Mouse (Mus musculus): Measurements from ENCODE around the gene Nprl2. TPM values are rescaled to one million over a fixed set of nuclear protein-coding genes. Genes with fewer than 3 reads are reported as not detected.

Gene Nprl2
- polyA plus RNA-seq, 2 experiments = 37.6 to 52.7 TPM

- H3K4me1 ChIP-seq (ENCODE audit: control insufficient read depth, insufficient read depth, low read length) = peaks cover 3% of the 10 kb centered on the region
- no peaks in the 10 kb centered on the region for H3K9me3 ChIP-seq (ENCODE audit: control insufficient read depth, low read length)
- H3K36me3 ChIP-seq (ENCODE audit: control insufficient read depth, insufficient read depth, low read length) = peaks cover 51% of the 10 kb centered on the region
- H3K4me2 ChIP-seq (replicated peaks; ENCODE audit: low read depth, low read length, severe bottlenecking) = no peak overlapping the region
- ATAC-seq (ENCODE audit: low FRiP score, low read depth) (no peak), DNase-seq (ENCODE audit: low spot score) (no peak)
- 78% methylated on average over 11 of the region's 11 CpGs for WGBS
- no peak overlapping the region for H3K4me3 ChIP-seq (replicated peaks; ENCODE audit: low read length)
- H3K9ac ChIP-seq (ENCODE audit: low read depth, low read length, severe bottlenecking) = no peak overlapping the region
- TF ChIP-seq POLR2A (IDR thresholded peaks at IDR 0.05; ENCODE audit: borderline replicate concordance, extremely low read depth, insufficient read depth, insufficient read length) = no peak
- H3K27ac ChIP-seq (replicated peaks; ENCODE audit: low read depth, low read length) = no peak overlapping the region
- H3K27me3 ChIP-seq (ENCODE audit: control insufficient read depth, insufficient read depth, low read length) = no peaks in the 10 kb centered on the region
These were observed 51.3 kb downstream of the Nprl2 start for GRCm38 (mm10) chr9:107593101-107593976.

GRCm38 (mm10) chr9:107594281-107595062 is 52.4 kb downstream of the Nprl2 start:
- Histone ChIP-seq H3K4me2 (replicated peaks; ENCODE audit: low read depth, low read length, severe bottlenecking) (no peak overlapping the region), H3K9me3 (ENCODE audit: control insufficient read depth, low read length) (no peaks in the 10 kb centered on the region), H3K27me3 (ENCODE audit: control insufficient read depth, insufficient read depth, low read length) (no peaks in the 10 kb centered on the region), H3K36me3 (ENCODE audit: control insufficient read depth, insufficient read depth, low read length) (peaks cover 51% of the 10 kb centered on the region), H3K4me1 (ENCODE audit: control insufficient read depth, insufficient read depth, low read length) (no peaks in the 10 kb centered on the region), H3K27ac (replicated peaks; ENCODE audit: low read depth, low read length) (no peak overlapping the region), H3K9ac (ENCODE audit: low read depth, low read length, severe bottlenecking) (no peak overlapping the region), H3K4me3 (replicated peaks; ENCODE audit: low read length) (no peak overlapping the region)
- TF ChIP-seq POLR2A (IDR thresholded peaks at IDR 0.05; ENCODE audit: borderline replicate concordance, extremely low read depth, insufficient read depth, insufficient read length) = no peak
- WGBS = 75% methylated on average over 8 of the region's 8 CpGs
- ATAC-seq (ENCODE audit: low FRiP score, low read depth) (no peak), DNase-seq (ENCODE audit: low spot score) (no peak)

Other genes with a start within 250 kb of the Nprl2 start
- gene Cish, start 246.2 kb upstream of the Nprl2 start, polyA plus RNA-seq (2012; rRNA removed) = 8.4 and 12.1 TPM in 2 replicates
- gene Cish, start 246.2 kb upstream of the Nprl2 start, polyA plus RNA-seq (2014; fragmentation: Nextera tagmentation; extraction: Ambion mirVana) = 5.1 and 5.6 TPM in 2 replicates
- 24.9 and 32.9 TPM in 2 replicates for gene Hemk1, start 203.9 kb upstream of the Nprl2 start, polyA plus RNA-seq (2012; rRNA removed)
- 12.2 and 12.8 TPM in 2 replicates for gene Hemk1, start 203.9 kb upstream of the Nprl2 start, polyA plus RNA-seq (2014; fragmentation: Nextera tagmentation; extraction: Ambion mirVana)
- gene 6430571L13Rik, start 201.6 kb upstream of the Nprl2 start, polyA plus RNA-seq (2012; rRNA removed) = 1.0 and 1.1 TPM in 2 replicates
- gene 6430571L13Rik, start 201.6 kb upstream of the Nprl2 start, polyA plus RNA-seq (2014; fragmentation: Nextera tagmentation; extraction: Ambion mirVana) = 0.39 and 0.56 TPM in 2 replicates
- gene Cacna2d2, start 142.6 kb upstream of the Nprl2 start, polyA plus RNA-seq (2012; rRNA removed) = 9.3 and 13.6 TPM in 2 replicates
- 0.29 and 0.57 TPM in 2 replicates for gene Cacna2d2, start 142.6 kb upstream of the Nprl2 start, polyA plus RNA-seq (2014; fragmentation: Nextera tagmentation; extraction: Ambion mirVana)
- gene Tmem115, start 8.3 kb upstream of the Nprl2 start, polyA plus RNA-seq (2012; rRNA removed) = 34.9 and 41.3 TPM in 2 replicates
- 54.1 and 58.8 TPM in 2 replicates for gene Tmem115, start 8.3 kb upstream of the Nprl2 start, polyA plus RNA-seq (2014; fragmentation: Nextera tagmentation; extraction: Ambion mirVana)
- 19.8 and 27.2 TPM in 2 replicates for gene Cyb561d2, start within 50 bp of the Nprl2 start, polyA plus RNA-seq (2012; rRNA removed)
- gene Cyb561d2, start within 50 bp of the Nprl2 start, polyA plus RNA-seq (2014; fragmentation: Nextera tagmentation; extraction: Ambion mirVana) = 21.4 and 25.9 TPM in 2 replicates
- 0.76 and 1.4 TPM in 2 replicates for gene Zmynd10, start 5.1 kb downstream of the Nprl2 start, polyA plus RNA-seq (2012; rRNA removed)
- gene Zmynd10, start 5.1 kb downstream of the Nprl2 start, polyA plus RNA-seq (2014; fragmentation: Nextera tagmentation; extraction: Ambion mirVana) = 1.2 TPM in 1 of 2 replicates, not detected in the other
- 74.7 and 78.4 TPM in 2 replicates for gene Rassf1, start 9.3 kb downstream of the Nprl2 start, polyA plus RNA-seq (2012; rRNA removed)
- gene Rassf1, start 9.3 kb downstream of the Nprl2 start, polyA plus RNA-seq (2014; fragmentation: Nextera tagmentation; extraction: Ambion mirVana) = 67.6 and 73.2 TPM in 2 replicates
- 35.8 and 43.3 TPM in 2 replicates for gene Tusc2, start 21.0 kb downstream of the Nprl2 start, polyA plus RNA-seq (2012; rRNA removed)
- 42.1 and 43.0 TPM in 2 replicates for gene Tusc2, start 21.0 kb downstream of the Nprl2 start, polyA plus RNA-seq (2014; fragmentation: Nextera tagmentation; extraction: Ambion mirVana)
- gene Hyal2, start 25.7 kb downstream of the Nprl2 start, polyA plus RNA-seq (2012; rRNA removed) = 68.0 and 88.8 TPM in 2 replicates
- gene Hyal2, start 25.7 kb downstream of the Nprl2 start, polyA plus RNA-seq (2014; fragmentation: Nextera tagmentation; extraction: Ambion mirVana) = 123 and 130 TPM in 2 replicates
- gene Hyal1, start 34.7 kb downstream of the Nprl2 start, polyA plus RNA-seq (2012; rRNA removed) = 11.1 TPM in 2 replicates
- 6.9 and 8.5 TPM in 2 replicates for gene Hyal1, start 34.7 kb downstream of the Nprl2 start, polyA plus RNA-seq (2014; fragmentation: Nextera tagmentation; extraction: Ambion mirVana)
- gene Naa80, start 36.7 kb downstream of the Nprl2 start, polyA plus RNA-seq (2012; rRNA removed) = 38.7 and 57.8 TPM in 2 replicates
- 17.2 and 18.8 TPM in 2 replicates for gene Naa80, start 36.7 kb downstream of the Nprl2 start, polyA plus RNA-seq (2014; fragmentation: Nextera tagmentation; extraction: Ambion mirVana)
- 1.4 and 1.9 TPM in 2 replicates for gene Hyal3, start 38.6 kb downstream of the Nprl2 start, polyA plus RNA-seq (2012; rRNA removed)
- gene Hyal3, start 38.6 kb downstream of the Nprl2 start, polyA plus RNA-seq (2014; fragmentation: Nextera tagmentation; extraction: Ambion mirVana) = 1.2 and 1.5 TPM in 2 replicates
- 57.3 and 62.6 TPM in 2 replicates for gene Ifrd2, start 45.4 kb downstream of the Nprl2 start, polyA plus RNA-seq (2012; rRNA removed)
- gene Ifrd2, start 45.4 kb downstream of the Nprl2 start, polyA plus RNA-seq (2014; fragmentation: Nextera tagmentation; extraction: Ambion mirVana) = 55.0 and 56.3 TPM in 2 replicates
- gene Sema3b, start 67.0 kb downstream of the Nprl2 start, polyA plus RNA-seq (2012; rRNA removed) = 23.2 and 23.7 TPM in 2 replicates
- 7.7 and 11.2 TPM in 2 replicates for gene Sema3b, start 67.0 kb downstream of the Nprl2 start, polyA plus RNA-seq (2014; fragmentation: Nextera tagmentation; extraction: Ambion mirVana)
- gene Gnai2, start 93.1 kb downstream of the Nprl2 start, polyA plus RNA-seq (2012; rRNA removed) = 496 and 627 TPM in 2 replicates
- gene Gnai2, start 93.1 kb downstream of the Nprl2 start, polyA plus RNA-seq (2014; fragmentation: Nextera tagmentation; extraction: Ambion mirVana) = 392 and 411 TPM in 2 replicates
- gene Slc38a3, start 127.3 kb downstream of the Nprl2 start, polyA plus RNA-seq (2012; rRNA removed) = 22.4 and 31.8 TPM in 2 replicates
- gene Slc38a3, start 127.3 kb downstream of the Nprl2 start, polyA plus RNA-seq (2014; fragmentation: Nextera tagmentation; extraction: Ambion mirVana) = 3.7 and 6.0 TPM in 2 replicates
- gene Gnat1, start 137.5 kb downstream of the Nprl2 start, polyA plus RNA-seq (2012; rRNA removed) = 0.28 and 0.44 TPM in 2 replicates
- gene Gnat1, start 137.5 kb downstream of the Nprl2 start, polyA plus RNA-seq (2014; fragmentation: Nextera tagmentation; extraction: Ambion mirVana) = 0.55 and 0.57 TPM in 2 replicates
- 228 and 332 TPM in 2 replicates for gene Sema3f, start 168.2 kb downstream of the Nprl2 start, polyA plus RNA-seq (2012; rRNA removed)
- 48.8 and 55.6 TPM in 2 replicates for gene Sema3f, start 168.2 kb downstream of the Nprl2 start, polyA plus RNA-seq (2014; fragmentation: Nextera tagmentation; extraction: Ambion mirVana)
- gene Rbm5, start 228.8 kb downstream of the Nprl2 start, polyA plus RNA-seq (2012; rRNA removed) = 185 and 196 TPM in 2 replicates
- gene Rbm5, start 228.8 kb downstream of the Nprl2 start, polyA plus RNA-seq (2014; fragmentation: Nextera tagmentation; extraction: Ambion mirVana) = 163 and 181 TPM in 2 replicates